Mouse (Mus musculus): ENCODE results near the gene Ccdc63. TPM values are rescaled to one million over a fixed set of nuclear protein-coding genes. Genes with fewer than 3 reads are reported as not detected.
"Not testable (repeated sequence)": the region's sequence is repeated elsewhere in the genome, so short reads cannot be mapped to it uniquely, and the experiment has no call there.

Gene Ccdc63
- polyA plus RNA-seq, 1 experiment from 2014 or later: not detected

DNA sequence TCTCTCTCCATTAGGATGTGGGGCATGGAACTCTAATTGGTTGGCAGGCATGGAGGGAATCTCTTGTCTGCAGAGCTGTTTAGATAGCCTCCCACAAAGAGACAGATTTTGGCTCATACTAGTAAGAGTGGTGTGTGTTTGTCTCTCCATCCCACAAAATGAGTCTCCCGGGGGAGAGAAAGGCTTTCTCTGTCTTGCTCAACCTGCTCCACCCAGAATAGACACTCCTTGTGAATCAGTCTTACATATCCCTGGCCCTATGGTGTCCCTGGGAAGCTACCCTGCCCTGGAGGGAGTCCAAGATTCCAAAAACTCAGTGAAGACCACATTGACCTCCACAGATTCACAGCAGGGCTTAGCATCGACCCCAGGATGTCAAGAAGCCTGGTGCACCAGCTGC, 15.9 kb upstream of the Ccdc63 start:
- WGBS: 56% methylated on average over 2 of the region's 2 CpGs
- no peak overlapping the region for H3K4me3 ChIP-seq (ENCODE audit: low read depth, low read length)
- peaks cover 11% of the 10 kb centered on the region; the same call in 1 of the 2 replicates for H3K4me1 ChIP-seq (replicated peaks; ENCODE audit: control insufficient read depth, insufficient read depth, low read length)
- H3K36me3 ChIP-seq (ENCODE audit: control insufficient read depth, insufficient read depth, low read length): no peaks in the 10 kb centered on the region
- H3K9ac ChIP-seq (ENCODE audit: low read depth, low read length): no peak overlapping the region
- H3K27me3 ChIP-seq (ENCODE audit: control insufficient read depth, insufficient read depth, low read length): no peaks in the 10 kb centered on the region
- no peak overlapping the region for H3K27ac ChIP-seq (ENCODE audit: low read depth, low read length)
- DNase-seq (ENCODE audit: low spot score): no peak
- H3K4me2 ChIP-seq (replicated peaks; ENCODE audit: low read depth, low read length): no peak overlapping the region
- no peak for ATAC-seq (ENCODE audit: low FRiP score)
- no peaks in the 10 kb centered on the region for H3K9me3 ChIP-seq (ENCODE audit: control insufficient read depth, low read length)

DNA sequence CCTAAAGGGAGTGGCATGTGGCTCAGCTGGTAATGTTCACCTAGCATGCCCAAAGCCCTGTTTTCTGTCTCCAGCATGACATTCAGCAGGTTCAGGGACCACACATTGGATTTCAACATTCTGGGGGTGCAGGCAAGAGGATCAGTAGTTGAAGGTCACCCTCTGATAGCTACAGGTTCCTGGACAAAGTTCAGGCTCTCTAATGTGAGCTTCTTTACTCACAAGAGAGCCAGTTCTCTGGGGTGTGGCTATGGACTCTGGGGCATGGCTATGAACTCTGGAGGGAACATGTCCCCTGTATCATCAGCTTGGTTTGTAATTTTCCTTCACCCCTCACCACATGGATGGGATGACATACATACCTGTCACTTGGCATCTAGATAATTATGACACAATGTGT, 15.0 kb upstream of the Ccdc63 start:
- H3K9me3 ChIP-seq (ENCODE audit: control insufficient read depth, low read length): no peaks in the 10 kb centered on the region
- H3K27me3 ChIP-seq (ENCODE audit: control insufficient read depth, insufficient read depth, low read length): no peaks in the 10 kb centered on the region
- no peak overlapping the region for H3K9ac ChIP-seq (ENCODE audit: low read depth, low read length)
- peaks cover 11% of the 10 kb centered on the region; the same call in 1 of the 2 replicates for H3K4me1 ChIP-seq (replicated peaks; ENCODE audit: control insufficient read depth, insufficient read depth, low read length)
- H3K4me3 ChIP-seq (ENCODE audit: low read depth, low read length): no peak overlapping the region
- H3K27ac ChIP-seq (ENCODE audit: low read depth, low read length): no peak overlapping the region
- H3K36me3 ChIP-seq (ENCODE audit: control insufficient read depth, insufficient read depth, low read length): no peaks in the 10 kb centered on the region
- no peak for ATAC-seq (ENCODE audit: low FRiP score)
- no peak overlapping the region for H3K4me2 ChIP-seq (replicated peaks; ENCODE audit: low read depth, low read length)
- no peak for DNase-seq (ENCODE audit: low spot score)

DNA sequence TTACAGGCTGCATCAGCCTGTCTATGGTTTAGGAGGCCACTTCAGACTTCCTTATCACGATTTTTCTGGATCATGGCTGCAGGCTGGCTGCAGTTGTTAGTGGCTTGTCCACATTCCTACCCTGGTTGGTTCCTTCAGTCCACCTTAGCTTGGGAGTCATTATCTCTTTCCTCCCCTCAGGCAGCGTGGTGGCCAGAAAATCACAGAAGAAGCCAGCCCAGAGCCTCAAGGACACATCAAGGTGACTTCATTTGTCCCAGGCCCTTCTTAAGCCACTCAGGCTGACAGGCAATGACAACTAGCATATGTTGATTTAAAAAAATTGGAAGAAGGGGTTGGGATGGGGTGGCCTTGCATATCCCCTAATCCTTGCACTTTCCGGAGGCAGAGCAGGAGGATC, 14.2 kb upstream of the Ccdc63 start:
- no peak for ATAC-seq (ENCODE audit: low FRiP score)
- Histone ChIP-seq H3K27ac (ENCODE audit: low read depth, low read length) (no peak overlapping the region), H3K4me1 (replicated peaks; ENCODE audit: control insufficient read depth, insufficient read depth, low read length) (peaks cover 8% of the 10 kb centered on the region; the same call in 1 of the 2 replicates), H3K27me3 (ENCODE audit: control insufficient read depth, insufficient read depth, low read length) (no peaks in the 10 kb centered on the region), H3K9me3 (ENCODE audit: control insufficient read depth, low read length) (no peaks in the 10 kb centered on the region), H3K4me2 (replicated peaks; ENCODE audit: low read depth, low read length) (no peak overlapping the region), H3K36me3 (ENCODE audit: control insufficient read depth, insufficient read depth, low read length) (no peaks in the 10 kb centered on the region), H3K9ac (ENCODE audit: low read depth, low read length) (no peak overlapping the region), H3K4me3 (ENCODE audit: low read depth, low read length) (no peak overlapping the region)
- WGBS: 80% methylated on average over 3 of the region's 3 CpGs
- DNase-seq (ENCODE audit: low spot score): no peak

DNA sequence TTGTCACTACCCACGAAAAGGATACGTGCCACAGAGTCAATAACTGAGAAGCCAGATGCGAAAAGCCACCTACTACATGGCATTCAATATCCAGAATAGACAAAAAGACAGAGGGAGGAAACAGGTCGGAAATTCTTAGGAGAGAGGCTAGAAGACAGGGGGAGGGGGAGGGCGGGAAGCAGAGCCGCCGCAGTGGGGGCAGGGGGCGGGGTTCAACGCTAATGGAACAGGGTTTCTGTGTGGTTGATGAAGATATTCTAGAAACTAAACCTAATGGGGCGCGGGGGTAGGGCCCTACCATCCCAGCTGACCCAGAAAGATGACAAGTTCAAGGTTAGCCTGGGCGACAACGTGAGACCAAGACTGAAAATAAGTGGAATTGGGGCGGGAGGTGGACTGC, 13.4 kb upstream of the Ccdc63 start:
- DNase-seq (ENCODE audit: low spot score) (no peak), ATAC-seq (ENCODE audit: low FRiP score) (no peak)
- Histone ChIP-seq H3K4me2 (replicated peaks; ENCODE audit: low read depth, low read length) (no peak overlapping the region), H3K27me3 (ENCODE audit: control insufficient read depth, insufficient read depth, low read length) (no peaks in the 10 kb centered on the region), H3K4me1 (replicated peaks; ENCODE audit: control insufficient read depth, insufficient read depth, low read length) (peaks cover 6% of the 10 kb centered on the region; the same call in 1 of the 2 replicates), H3K36me3 (ENCODE audit: control insufficient read depth, insufficient read depth, low read length) (no peaks in the 10 kb centered on the region), H3K9me3 (ENCODE audit: control insufficient read depth, low read length) (no peaks in the 10 kb centered on the region), H3K27ac (ENCODE audit: low read depth, low read length) (no peak overlapping the region), H3K9ac (ENCODE audit: low read depth, low read length) (no peak overlapping the region), H3K4me3 (ENCODE audit: low read depth, low read length) (no peak overlapping the region)
- WGBS: 29% methylated on average over 11 of the region's 14 CpGs

DNA sequence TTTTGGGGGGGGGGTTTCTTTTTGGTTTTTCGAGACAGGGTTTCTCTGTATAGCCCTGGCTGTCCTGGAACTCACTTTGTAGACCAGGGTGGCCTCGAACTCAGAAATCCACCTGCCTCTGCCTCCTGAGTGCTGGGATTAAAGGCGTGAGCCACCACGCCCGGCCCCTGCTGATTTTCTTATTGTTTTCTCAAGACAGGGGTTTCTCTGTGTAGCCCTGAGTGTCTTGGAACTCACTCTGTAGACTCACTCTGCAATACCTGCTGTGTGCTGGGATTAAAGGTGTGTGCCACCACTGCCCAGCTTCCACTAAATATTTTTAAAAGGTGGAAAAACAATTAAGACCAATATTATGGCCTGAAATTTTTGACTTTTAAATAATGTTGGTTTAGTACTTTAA, 11.9 kb upstream of the Ccdc63 start:
- H3K36me3 ChIP-seq (ENCODE audit: control insufficient read depth, insufficient read depth, low read length); ATAC-seq (ENCODE audit: low FRiP score); H3K4me2 ChIP-seq (replicated peaks; ENCODE audit: low read depth, low read length); H3K4me1 ChIP-seq (replicated peaks; ENCODE audit: control insufficient read depth, insufficient read depth, low read length); H3K4me3 ChIP-seq (ENCODE audit: low read depth, low read length); H3K9me3 ChIP-seq (ENCODE audit: control insufficient read depth, low read length); H3K27ac ChIP-seq (ENCODE audit: low read depth, low read length); DNase-seq (ENCODE audit: low spot score); H3K27me3 ChIP-seq (ENCODE audit: control insufficient read depth, insufficient read depth, low read length); H3K9ac ChIP-seq (ENCODE audit: low read depth, low read length): not testable (repeated sequence)
- 85% methylated on average over 5 of the region's 5 CpGs for WGBS

DNA sequence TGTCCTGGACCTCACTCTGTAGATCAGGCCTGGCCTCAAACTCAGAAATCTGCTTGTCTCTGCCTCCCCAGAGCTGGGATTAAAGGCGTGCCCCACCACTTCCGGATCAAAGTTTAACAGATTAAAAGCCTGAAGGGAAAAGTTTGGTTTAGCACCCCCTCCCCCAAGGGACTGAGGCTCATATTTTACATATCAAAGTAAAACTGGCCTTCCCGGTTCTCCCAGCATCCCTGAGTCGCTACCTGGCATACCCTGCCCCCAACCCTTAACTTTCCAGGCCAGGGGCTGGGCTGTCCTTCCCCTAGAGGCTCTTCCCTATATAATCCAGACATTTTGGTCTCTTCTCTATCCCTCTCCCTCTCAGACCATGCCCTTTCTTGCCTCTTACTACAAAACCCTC, 8.6 kb upstream of the Ccdc63 start:
- Histone ChIP-seq H3K9ac (ENCODE audit: low read depth, low read length) (no peak overlapping the region), H3K4me2 (replicated peaks; ENCODE audit: low read depth, low read length) (no peak overlapping the region), H3K4me1 (replicated peaks; ENCODE audit: control insufficient read depth, insufficient read depth, low read length) (no peaks in the 10 kb centered on the region), H3K36me3 (ENCODE audit: control insufficient read depth, insufficient read depth, low read length) (no peaks in the 10 kb centered on the region), H3K9me3 (ENCODE audit: control insufficient read depth, low read length) (no peaks in the 10 kb centered on the region), H3K27me3 (ENCODE audit: control insufficient read depth, insufficient read depth, low read length) (no peaks in the 10 kb centered on the region), H3K27ac (ENCODE audit: low read depth, low read length) (no peak overlapping the region), H3K4me3 (ENCODE audit: low read depth, low read length) (no peak overlapping the region)
- no peak for ATAC-seq (ENCODE audit: low FRiP score)
- no peak for DNase-seq (ENCODE audit: low spot score)
- WGBS: 53% methylated on average over 4 of the region's 4 CpGs

DNA sequence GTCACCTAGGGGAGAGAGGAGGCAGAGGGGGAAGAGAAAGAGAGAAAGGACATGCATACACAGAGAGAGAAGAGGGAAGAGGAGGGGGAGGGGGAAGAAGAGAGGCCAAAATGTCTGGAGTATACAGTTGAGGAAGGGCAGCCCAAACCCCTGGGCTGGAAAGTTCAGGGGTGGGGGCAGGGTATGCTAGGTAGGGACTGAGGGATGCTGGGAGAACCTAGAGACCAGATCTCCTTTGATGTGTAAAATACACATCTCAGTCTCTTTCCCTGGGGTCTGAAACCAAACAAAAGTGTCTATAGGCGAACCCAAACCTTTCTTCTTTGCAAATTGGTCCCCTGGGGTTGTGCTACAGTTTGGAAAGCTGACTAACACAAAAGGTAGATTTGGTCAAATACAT, 7.5 kb upstream of the Ccdc63 start:
- ATAC-seq (ENCODE audit: low FRiP score) (no peak), DNase-seq (ENCODE audit: low spot score) (no peak)
- H3K9me3 ChIP-seq (ENCODE audit: control insufficient read depth, low read length): no peaks in the 10 kb centered on the region
- H3K4me2 ChIP-seq (replicated peaks; ENCODE audit: low read depth, low read length): no peak overlapping the region
- H3K36me3 ChIP-seq (ENCODE audit: control insufficient read depth, insufficient read depth, low read length): no peaks in the 10 kb centered on the region
- H3K4me1 ChIP-seq (replicated peaks; ENCODE audit: control insufficient read depth, insufficient read depth, low read length): no peaks in the 10 kb centered on the region
- H3K27me3 ChIP-seq (ENCODE audit: control insufficient read depth, insufficient read depth, low read length): no peaks in the 10 kb centered on the region
- H3K9ac ChIP-seq (ENCODE audit: low read depth, low read length): no peak overlapping the region
- H3K27ac ChIP-seq (ENCODE audit: low read depth, low read length): no peak overlapping the region
- whole genome bisulfite sequencing: 33% methylated on average over 1 of the region's 1 CpGs
- no peak overlapping the region for H3K4me3 ChIP-seq (ENCODE audit: low read depth, low read length)

DNA sequence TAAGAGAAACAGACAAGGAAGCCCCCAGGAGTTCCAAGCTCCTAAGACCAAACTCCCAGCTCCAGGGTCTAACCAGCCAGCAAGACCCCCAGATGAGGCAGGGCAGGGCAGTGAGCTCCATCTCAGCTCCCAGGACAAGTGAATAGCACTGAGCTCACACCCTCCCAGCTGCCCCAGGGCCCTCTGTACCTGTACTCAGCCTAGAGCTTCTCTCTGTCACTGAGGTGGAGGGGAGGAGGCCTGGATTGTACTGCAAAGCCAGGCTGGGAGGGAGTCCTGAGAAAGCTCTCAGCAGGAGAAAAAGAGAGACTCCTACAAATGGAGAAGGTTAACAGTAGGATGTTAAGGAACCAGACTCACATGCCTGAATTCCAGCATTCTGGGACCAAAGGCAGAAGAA, 6.0 kb upstream of the Ccdc63 start:
- no peak for DNase-seq (ENCODE audit: low spot score)
- 0 out of 2 replicates have a peak overlapping the region, but pooled peaks have one; percentile 27 for H3K27ac ChIP-seq (ENCODE audit: low read depth, low read length)
- no peaks in the 10 kb centered on the region for H3K27me3 ChIP-seq (ENCODE audit: control insufficient read depth, insufficient read depth, low read length)
- H3K4me2 ChIP-seq (replicated peaks; ENCODE audit: low read depth, low read length): no peak overlapping the region
- no peaks in the 10 kb centered on the region for H3K36me3 ChIP-seq (ENCODE audit: control insufficient read depth, insufficient read depth, low read length)
- H3K4me1 ChIP-seq (replicated peaks; ENCODE audit: control insufficient read depth, insufficient read depth, low read length): no peaks in the 10 kb centered on the region
- H3K9me3 ChIP-seq (ENCODE audit: control insufficient read depth, low read length): no peaks in the 10 kb centered on the region
- no peak overlapping the region for H3K4me3 ChIP-seq (ENCODE audit: low read depth, low read length)
- ATAC-seq (ENCODE audit: low FRiP score): no peak
- no peak overlapping the region for H3K9ac ChIP-seq (ENCODE audit: low read depth, low read length)

DNA sequence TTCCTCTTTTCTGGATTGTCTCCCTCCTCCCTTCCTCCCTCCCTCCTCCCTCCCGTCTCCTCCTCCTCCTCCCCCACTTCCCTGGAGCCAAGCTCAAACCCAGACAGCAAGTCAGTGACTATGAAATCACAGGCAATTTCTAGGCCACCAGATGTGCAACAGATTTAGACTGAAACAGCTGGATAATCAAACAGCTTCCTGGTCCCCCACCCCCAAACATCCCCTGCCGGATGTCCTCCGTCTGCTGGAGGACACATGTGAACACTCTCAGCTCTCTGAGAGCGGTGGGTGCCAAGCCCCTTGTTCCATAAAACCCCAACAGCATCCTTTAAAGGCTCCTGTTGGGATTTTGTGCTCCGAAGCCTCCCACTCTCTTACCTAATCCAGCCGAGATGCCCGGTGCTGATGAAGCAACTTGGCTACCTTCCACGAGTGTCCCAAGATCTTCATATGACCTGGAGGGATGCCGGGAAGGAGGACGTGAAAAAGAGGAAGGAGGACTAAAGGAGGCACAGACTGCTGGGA, 5.5 kb upstream of the Ccdc63 start:
- Histone ChIP-seq H3K4me1 (replicated peaks; ENCODE audit: control insufficient read depth, insufficient read depth, low read length) (no peaks in the 10 kb centered on the region), H3K9ac (ENCODE audit: low read depth, low read length) (no peak overlapping the region), H3K27me3 (ENCODE audit: control insufficient read depth, insufficient read depth, low read length) (no peaks in the 10 kb centered on the region), H3K36me3 (ENCODE audit: control insufficient read depth, insufficient read depth, low read length) (no peaks in the 10 kb centered on the region), H3K9me3 (ENCODE audit: control insufficient read depth, low read length) (no peaks in the 10 kb centered on the region), H3K4me2 (replicated peaks; ENCODE audit: low read depth, low read length) (no peak overlapping the region), H3K4me3 (ENCODE audit: low read depth, low read length) (no peak overlapping the region), H3K27ac (ENCODE audit: low read depth, low read length) (0 out of 2 replicates have a peak overlapping the region, but pooled peaks have one; percentile 27)
- ATAC-seq (ENCODE audit: low FRiP score): no peak
- WGBS: 53% methylated on average over 10 of the region's 10 CpGs
- peak; percentile 22 for DNase-seq (ENCODE audit: low spot score)

Measured in hindbrain, embryonic 11.5 days (tissue).